Mouse (Mus musculus) CD4-positive helper T cell, adult 2 months (primary cell): Measurements from ENCODE around the gene Slco4a1.

ENCODE experiments used
- DNase-seq: peaks from one replicate; pipeline ENCODE4 v3.0.0-alpha.2; 2012; ENCODE audit warnings: low read depth, missing footprints, low spot score

Slco4a1 gene

DNA sequence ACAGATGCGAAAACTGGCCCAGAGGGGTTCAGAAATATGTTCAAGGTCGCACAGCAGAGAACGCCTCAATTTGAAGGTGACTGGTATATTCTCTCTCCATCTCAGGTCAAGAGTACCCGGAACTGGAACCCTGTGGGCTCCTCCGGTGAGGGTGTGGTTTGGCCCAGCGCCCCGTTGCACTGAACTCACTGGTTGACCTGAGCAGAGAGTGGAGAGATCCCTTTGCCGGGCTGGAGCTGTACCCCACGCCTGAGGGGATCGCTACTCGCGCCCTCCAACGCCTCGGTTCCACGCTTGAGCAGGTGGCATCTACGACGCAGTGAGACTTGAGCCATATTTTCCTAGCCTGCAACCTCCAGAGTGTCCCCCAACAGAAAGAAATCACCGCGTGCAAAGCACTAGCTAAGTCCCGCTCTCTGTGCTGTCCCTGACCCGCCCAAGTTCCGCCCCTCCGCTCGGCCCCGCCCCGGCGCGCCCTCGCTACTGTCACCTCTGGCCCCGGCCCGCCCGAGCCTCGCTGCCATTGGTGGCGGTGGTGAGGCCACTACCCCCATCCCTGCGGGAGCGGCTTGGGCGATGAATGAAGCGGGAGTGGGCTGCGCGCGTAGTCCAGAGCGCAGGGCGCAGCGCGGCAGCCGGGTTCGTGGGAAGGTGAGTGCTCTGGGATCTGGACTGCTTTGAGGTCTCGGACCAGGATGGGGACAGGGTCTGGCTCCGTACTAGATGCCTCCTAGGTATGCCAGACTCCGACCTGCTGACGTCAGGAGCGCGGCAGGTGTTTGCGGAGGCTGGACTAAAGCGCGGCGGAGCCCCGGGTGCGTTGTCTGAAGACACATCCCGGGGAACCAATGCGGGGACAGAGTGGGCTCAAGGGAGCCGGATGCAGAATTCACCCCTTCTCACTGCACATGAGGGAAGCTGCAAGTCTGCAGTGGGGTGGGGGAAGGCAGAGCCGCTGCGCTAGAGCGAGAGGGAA lies at the start of gene Slco4a1:
TSS of gene Slco4a1 (plus strand) at position 523 of the 976 bp plus-strand sequence.
- DNase-seq: peak; percentile 93

DNA sequence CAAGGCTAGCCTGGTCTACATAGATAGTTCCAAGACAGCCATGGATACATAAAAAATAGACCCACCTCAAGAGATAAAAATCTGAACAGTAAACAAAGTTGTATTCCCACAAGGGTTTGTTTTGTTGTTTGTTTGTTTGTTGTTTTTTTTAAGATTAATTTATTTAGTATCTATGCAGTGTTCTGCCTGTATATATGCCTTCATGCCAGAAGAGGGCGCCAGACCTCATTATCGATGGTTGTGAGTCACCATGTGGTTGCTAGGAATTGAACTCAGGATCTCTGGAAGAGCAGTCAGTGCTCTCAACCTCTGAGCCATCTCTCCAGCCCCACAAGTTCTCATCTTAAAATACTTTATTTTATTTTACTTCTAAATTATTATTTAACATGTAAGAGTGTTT lies 47.6 kb upstream of the Slco4a1 start:
- DNase-seq: no peak

DNA sequence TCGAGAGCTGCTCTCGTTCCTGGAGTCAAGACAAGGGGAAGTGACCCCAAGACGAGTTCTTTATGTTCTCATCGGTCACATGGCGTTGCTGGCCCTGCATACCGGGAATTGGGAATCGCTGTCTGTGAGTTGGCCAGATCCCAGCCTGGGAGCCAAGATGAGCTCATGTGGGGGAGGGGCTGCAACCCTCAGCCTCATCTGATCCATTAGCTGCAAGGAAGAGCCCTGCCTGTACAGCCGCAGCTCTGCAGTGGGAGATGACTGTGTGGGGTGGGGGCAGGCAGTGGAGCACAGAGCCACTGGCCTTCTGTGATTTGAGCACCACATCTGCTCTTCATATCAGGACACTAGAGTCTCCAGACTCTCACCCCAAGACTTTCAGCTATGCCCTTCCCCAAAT lies 45.6 kb upstream of the Slco4a1 start:
- DNase-seq: no peak

DNA sequence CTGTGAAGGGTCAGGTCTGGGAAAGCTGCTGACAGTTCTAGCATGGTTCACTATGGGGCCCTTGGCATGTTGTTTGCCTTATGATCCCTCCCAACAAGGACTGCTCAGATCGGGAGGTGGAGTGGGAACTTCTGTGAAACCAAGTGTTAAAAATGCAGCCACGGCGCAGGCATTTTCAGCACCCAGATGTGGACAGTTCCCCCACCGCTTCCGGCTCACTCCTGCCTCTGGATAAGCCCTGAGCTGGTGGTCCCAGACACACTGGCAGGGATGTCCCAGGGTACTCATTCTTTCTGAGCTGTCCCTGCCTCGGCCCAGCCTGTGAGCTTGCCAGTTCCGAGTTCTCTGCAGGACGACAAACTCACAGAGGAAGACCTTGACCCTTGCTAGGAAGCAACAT lies 45.0 kb upstream of the Slco4a1 start:
- DNase-seq: no peak

DNA sequence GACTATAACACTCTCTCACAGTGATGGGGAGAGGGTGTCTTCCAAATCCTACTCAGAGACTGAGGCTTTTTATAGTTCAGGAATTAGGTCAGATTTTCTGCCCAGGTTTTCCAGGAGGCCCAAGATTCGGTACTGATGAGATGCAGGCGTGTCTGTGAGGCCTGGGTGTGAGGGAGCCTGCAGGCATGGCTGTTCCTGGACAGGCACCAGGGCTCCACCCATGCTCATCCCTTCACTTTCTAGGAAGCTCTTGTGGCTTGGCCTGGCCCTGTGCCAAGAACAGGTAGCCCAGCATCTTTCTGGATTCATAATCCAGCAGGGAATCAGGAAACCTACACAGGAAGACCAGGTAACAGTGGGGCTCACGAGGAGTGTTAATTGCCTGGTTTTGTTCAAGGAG lies 40.4 kb upstream of the Slco4a1 start:
- DNase-seq: no peak

- DNase-seq: no peak
These were observed 38.3 kb upstream of the Slco4a1 start for GRCm38 (mm10) chr2:180417731-180418130.

DNA sequence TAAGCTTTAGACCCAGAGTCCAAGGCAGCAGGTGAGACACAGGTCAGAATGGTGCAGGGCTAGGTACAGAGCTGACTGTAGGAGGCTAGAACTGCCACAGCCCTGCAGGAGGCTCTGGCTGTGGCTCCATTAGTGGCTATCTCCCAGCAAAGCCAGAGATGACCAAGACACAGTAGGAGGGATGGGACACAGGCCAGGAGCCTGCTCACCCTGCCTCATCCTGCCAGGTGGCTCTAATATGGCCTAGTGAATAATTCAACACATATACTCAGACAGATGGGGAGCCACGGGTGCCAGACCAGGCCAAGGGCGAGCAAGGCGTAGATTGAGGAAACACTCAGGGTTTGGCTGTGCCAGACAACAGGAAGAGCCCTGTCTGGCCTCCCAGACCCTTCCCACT lies 35.4 kb upstream of the Slco4a1 start:
- no peak for DNase-seq

GRCm38 (mm10) chr2:180425115-180425514 lies 30.9 kb upstream of the Slco4a1 start:
- no peak for DNase-seq

DNA sequence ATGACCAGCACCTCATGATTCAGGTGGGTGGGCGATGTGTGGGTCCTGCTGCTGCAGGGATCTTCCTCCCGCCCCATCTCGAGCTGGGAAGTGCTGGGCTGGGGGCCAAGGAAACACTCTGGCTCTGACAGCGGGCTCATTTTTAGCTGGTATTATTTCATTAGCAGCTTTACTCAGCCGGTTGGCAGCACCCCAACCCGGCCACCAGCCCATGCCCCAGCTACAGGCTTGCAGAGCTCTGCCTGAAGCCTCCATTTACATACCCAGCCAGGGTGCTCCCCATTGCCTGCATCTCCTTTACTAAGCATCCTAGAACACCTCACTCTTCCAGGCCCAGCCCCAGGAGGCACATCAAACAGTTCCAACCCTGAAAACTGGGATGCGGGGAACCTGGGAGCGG lies 29.0 kb upstream of the Slco4a1 start:
- DNase-seq: no peak

DNA sequence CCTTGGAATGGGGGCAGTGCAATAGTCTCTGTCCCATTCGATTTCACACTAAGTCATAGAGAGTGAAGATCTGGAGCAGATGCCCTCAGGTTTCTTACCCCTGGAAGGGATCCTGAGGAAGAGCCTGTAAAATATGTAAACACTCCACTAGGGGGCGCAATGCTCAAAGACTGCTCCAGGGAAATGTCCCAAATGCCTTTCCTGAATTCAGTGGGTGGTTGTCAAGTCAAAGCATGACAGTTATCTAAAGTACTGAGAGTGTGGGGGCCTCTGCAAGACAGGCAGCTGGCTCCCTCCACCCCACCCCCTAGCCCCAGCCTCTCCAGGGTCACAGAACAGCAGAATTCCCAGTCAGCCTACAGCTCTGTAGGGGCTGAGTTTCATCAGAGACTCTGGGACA lies 27.7 kb upstream of the Slco4a1 start:
- DNase-seq: no peak

GRCm38 (mm10) chr2:180430648-180431047 lies 25.4 kb upstream of the Slco4a1 start:
- no peak for DNase-seq

DNA sequence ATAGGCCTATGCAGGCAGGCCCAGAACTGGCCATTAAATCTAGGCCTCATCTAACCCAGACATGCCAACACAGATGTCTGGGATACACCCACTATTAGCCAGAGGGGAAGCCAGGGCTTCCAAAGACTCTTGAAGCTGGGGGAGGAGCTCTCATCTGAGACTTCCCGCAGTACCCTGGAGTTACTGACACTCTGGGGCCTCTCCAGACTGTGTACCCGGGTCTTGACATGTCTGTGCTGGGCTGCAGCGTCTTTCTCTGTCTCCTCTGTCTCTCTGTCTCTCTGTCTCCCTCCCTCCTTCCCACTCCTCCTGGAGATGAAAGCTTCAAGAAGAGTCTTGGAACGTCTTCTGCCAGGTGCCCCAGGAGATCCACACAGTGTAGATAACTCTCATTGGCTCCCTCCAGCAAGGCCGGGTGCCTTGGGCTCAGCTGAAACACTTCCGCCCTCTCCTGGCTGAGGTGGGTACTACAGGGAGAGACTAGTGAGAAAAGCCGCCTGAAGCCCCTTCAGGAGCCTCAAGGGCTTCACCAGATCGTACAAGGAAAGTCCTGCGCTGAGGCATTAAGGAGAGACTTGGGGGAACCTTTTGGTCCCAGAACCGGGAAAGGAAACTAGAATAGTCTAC lies 23.9 kb upstream of the Slco4a1 start:
- peak; percentile 69 for DNase-seq

GRCm38 (mm10) chr2:180432751-180433150 lies 23.3 kb upstream of the Slco4a1 start:
- DNase-seq: no peak

DNA sequence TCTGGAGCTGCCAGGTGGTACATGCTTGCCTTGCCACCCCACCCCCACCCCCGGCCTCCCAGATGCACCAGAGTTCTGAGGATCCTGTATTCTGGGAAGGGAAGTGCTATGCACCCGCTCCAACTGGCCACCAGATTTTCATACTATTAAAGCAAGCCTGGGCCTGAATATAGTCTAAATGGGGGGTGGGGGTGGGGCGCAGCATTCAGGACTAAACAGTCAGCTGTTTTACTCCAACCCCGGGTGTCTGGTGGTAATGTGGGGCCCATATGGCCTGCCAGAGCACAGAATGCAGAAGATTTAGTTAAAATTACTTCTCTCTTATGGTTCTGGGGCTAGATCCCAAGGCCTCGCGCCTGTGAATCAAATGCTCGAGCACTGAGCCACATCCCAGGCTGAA lies 22.7 kb upstream of the Slco4a1 start:
- no peak for DNase-seq

DNA sequence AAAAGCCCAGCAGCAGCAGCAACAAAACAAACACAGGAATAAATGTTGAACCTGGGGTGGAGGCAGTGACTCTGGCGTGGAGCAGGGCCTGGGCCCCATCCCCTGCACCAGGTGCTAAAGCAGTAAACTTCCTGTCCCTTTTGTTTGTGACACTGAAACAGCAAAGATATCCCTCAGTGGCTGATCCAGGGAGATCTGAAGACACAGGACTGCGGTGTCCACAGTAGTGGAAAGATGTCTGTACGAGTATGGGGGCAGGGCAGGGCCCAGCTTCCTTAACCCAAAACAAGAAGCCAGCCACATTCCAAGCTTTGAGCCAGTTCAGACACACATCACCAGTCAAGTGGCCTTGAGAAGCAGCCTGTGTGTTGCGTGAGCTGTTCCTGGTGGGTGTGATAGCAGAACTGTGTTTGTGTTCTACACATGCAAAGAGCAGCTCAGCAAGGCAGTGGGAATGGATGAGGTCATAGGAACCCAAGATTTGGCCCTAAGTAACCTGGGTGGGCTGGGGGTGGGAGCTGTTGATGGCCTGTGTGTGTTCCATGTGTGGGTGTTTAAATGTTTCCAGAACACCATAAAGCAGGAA lies 20.6 kb upstream of the Slco4a1 start:
- peak; percentile 24 for DNase-seq

DNA sequence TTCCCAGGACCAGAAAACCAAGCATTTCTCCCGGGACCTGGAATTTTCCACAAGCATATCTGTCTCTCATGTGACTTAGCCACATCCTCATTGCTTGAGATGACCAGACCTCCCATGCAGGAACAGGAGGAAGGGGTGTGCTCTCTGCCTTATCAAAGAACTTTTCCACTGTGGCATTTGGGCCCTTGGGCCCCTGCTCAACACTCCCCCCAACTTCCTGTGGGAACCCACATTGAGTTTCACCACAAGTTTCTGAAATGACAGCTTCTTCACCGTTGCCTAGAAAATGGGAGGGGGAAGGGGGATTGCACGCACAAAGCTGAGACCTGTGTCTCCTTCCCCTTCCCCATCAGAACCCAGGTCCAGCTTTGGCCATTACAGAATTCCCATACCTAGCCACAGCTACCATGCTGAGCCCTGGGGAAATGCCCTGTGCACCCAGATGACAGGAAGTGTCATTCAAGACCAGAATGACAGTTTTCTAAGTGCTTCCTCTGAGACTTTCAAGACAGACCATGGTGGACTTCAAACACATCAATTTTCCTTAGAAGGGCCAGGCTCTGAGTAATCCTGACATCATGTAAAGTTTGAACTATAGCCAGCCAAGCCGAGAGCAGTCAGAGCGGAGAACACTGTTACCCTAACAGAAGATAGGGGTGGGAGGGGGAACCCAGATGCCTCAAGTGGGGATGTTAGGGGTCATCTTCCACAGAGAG lies 18.7 kb upstream of the Slco4a1 start:
- DNase-seq: peak; percentile 74

DNA sequence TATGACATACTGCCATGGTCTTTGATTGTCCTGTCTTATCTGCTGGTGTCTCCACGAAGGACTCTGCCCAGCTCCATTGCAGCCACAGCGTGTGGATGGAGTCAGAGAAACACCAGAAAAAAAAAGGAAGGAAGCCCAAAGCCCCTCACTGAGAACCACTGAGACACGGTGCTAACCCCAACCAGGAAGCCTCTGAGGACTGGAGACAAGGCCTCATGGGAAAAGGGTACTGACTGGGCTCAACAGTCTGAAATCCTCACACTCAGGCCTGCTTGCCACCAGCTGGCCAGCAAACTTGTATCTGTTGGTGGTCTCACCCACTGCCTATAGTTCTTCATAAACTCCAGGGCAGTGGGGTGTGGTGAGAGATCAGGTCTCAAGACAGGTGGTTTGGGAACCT lies 16.3 kb upstream of the Slco4a1 start:
- DNase-seq: no peak

GRCm38 (mm10) chr2:180440596-180441332 lies 15.3 kb upstream of the Slco4a1 start:
- no peak for DNase-seq

DNA sequence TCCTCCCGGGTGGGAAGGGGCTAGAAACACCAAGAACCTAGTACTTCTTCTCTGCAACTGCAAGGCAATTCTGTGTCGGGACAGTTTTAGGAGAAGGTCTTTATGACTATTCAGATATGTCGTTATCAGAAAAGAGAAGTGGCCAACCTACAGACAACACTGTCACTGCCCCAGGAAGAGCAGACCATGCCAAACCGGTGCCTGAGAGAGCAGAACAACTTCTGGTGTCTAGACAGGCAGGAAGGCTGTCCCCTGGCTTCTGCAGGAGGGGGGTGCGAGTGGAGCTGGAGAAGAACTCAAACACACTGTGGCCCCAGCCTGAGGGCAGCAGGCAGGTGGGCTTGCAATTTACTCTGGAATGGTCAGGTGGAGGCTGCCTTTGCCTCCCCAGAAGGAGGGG lies 14.0 kb upstream of the Slco4a1 start:
- DNase-seq: no peak

DNA sequence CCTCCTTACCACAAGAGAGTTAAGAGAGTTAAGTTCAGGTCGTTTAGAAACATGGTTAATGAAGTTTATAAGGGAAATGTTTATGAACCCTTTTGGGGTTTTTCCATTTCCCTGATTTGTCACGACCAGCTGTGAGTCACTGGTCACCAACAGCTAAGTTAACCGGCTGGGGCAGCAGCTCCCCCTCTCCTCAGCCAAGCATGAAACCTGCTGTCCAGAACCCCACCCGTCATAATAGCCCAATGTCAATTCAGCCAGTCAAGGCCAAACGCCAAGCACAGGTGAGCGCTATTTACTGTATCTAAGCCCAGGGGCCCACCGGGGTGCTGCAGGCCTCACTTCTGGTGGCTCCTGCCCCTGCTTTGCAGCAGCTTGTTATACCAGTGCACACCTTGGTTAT lies 12.2 kb upstream of the Slco4a1 start:
- no peak for DNase-seq
